Mouse (Mus musculus): ENCODE data around the gene Hspa4. TPM values are rescaled to one million over a fixed set of nuclear protein-coding genes. Genes with fewer than 3 reads are reported as not detected.
"Not testable (repeated sequence)": the region's sequence is repeated elsewhere in the genome, so short reads cannot be mapped to it uniquely, and the experiment has no call there.

The Hspa4 gene
- polyA plus RNA-seq (2016; fragmentation: Nextera tagmentation; extraction: Ambion mirVana), result 103 and 110 TPM in 2 replicates

GRCm38 (mm10) chr11:53300330-53301166 is at the start of gene Hspa4:
Hspa4 (minus strand) TSS chr11:53300457.
- H3K27me3 ChIP-seq, result no peaks in the 10 kb centered on the region
- peak within 1 kb of the TSS; percentile 98 for H3K27ac ChIP-seq
- H3K4me1 ChIP-seq, result peaks cover 22% of the 10 kb centered on the region
- ATAC-seq (ENCODE audit: insufficient number of reproducible peaks, insufficient read depth, low FRiP score, low TSS enrichment), result peak; percentile 97
- WGBS, result under 1% methylated on average over 58 of the region's 58 CpGs
- H3K36me3 ChIP-seq, result 0 out of 2 replicates have a peak, but pooled peaks cover 8% of the 10 kb centered on the region
- no peaks in the 10 kb centered on the region for H3K9me3 ChIP-seq
- H3K4me2 ChIP-seq (replicated peaks), result peak within 1 kb of the TSS; percentile 73
- peak within 1 kb of the TSS; percentile 99 for H3K4me3 ChIP-seq
- peak within 1 kb of the TSS; percentile 99 for H3K9ac ChIP-seq

DNA sequence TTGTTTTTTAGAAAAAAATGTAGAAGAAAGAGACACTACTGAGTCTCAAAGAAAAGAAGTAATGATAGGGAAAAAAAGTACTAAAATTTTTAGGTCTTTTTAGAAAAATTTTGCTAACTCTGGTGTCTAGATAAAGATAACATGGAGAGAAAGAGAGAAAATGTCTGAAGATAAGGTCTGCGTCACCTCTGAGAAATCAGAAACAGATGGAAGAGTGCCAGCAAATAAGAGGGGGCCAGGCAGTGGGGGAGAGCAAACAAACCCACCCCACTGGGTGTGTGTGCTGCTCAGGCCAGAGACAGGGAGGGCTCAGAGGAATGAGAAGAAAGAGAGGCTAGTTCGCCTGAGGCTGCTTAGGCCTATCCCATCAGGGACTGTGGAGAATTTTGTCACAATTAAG is 45.5 kb upstream of the Hspa4 start:
- Histone ChIP-seq H3K9ac (no peak overlapping the region), H3K4me3 (no peak overlapping the region), H3K36me3 (no peaks in the 10 kb centered on the region), H3K4me2 (replicated peaks) (no peak overlapping the region), H3K27ac (no peak overlapping the region), H3K27me3 (no peaks in the 10 kb centered on the region), H3K9me3 (no peaks in the 10 kb centered on the region), H3K4me1 (0 out of 2 replicates have a peak, but pooled peaks cover 2% of the 10 kb centered on the region)
- 31% methylated on average over 2 of the region's 2 CpGs for WGBS
- ATAC-seq (ENCODE audit: insufficient number of reproducible peaks, insufficient read depth, low FRiP score, low TSS enrichment), result no peak

DNA sequence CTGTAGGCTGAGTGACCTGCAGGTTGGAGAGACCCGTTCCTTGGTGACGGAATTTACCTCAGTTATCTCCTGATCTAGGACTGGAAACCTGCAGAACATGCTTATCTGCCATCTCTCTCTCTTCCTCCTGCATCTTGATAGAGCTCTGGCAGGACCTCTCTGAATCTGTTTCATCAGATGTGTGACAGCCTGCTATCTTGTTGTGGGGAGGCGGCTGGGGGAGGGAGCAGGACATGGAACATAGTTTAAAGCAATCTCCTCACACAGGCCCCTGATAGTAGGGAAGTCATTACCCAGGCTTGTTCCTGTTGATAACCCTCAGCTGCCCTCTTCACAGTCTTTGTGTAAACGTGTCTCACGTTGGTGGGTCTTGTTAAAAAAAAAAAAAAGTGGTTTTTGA is 45.1 kb upstream of the Hspa4 start:
- 22% methylated on average over 5 of the region's 5 CpGs for WGBS
- no peak overlapping the region for H3K4me2 ChIP-seq (replicated peaks)
- no peak for ATAC-seq (ENCODE audit: insufficient number of reproducible peaks, insufficient read depth, low FRiP score, low TSS enrichment)
- no peaks in the 10 kb centered on the region for H3K9me3 ChIP-seq
- H3K9ac ChIP-seq, result no peak overlapping the region
- H3K4me1 ChIP-seq, result 0 out of 2 replicates have a peak, but pooled peaks cover 2% of the 10 kb centered on the region
- H3K36me3 ChIP-seq, result no peaks in the 10 kb centered on the region
- H3K4me3 ChIP-seq, result no peak overlapping the region
- H3K27ac ChIP-seq, result no peak overlapping the region
- H3K27me3 ChIP-seq, result no peaks in the 10 kb centered on the region

DNA sequence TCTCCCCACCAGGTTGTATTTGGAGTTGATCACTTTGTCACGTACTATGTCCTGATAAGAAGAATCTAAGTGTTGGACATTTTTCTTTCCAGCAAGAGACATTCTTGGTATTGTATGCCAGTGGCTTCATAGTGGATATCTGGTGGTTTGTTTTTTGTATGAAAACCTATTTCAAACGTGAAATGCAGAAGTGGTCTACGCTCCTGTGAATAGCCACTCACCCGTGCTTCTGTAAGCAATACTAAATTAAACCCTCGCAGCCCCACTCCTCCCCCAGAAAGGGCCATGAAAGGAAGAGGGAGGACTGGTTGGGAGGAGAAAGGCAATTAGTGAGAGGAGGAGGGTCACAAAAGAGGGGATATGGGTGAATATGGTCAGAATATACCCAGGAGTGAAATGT is 42.5 kb upstream of the Hspa4 start:
- H3K36me3 ChIP-seq, result no peaks in the 10 kb centered on the region
- no peak overlapping the region for H3K4me2 ChIP-seq (replicated peaks)
- 0 out of 2 replicates have a peak, but pooled peaks cover 2% of the 10 kb centered on the region for H3K4me1 ChIP-seq
- 61% methylated on average over 5 of the region's 5 CpGs for WGBS
- no peak overlapping the region for H3K9ac ChIP-seq
- no peaks in the 10 kb centered on the region for H3K27me3 ChIP-seq
- H3K4me3 ChIP-seq, result no peak overlapping the region
- H3K27ac ChIP-seq, result no peak overlapping the region
- no peak for ATAC-seq (ENCODE audit: insufficient number of reproducible peaks, insufficient read depth, low FRiP score, low TSS enrichment)
- no peaks in the 10 kb centered on the region for H3K9me3 ChIP-seq

GRCm38 (mm10) chr11:53341019-53341418 is 40.8 kb upstream of the Hspa4 start:
- H3K27me3 ChIP-seq, result not testable (repeated sequence)

GRCm38 (mm10) chr11:53337684-53338083 is 37.4 kb upstream of the Hspa4 start:
- no peak overlapping the region for H3K9ac ChIP-seq
- H3K4me2 ChIP-seq (replicated peaks), result no peak overlapping the region
- H3K27ac ChIP-seq, result no peak overlapping the region
- WGBS, result 59% methylated on average over 8 of the region's 8 CpGs
- ATAC-seq (ENCODE audit: insufficient number of reproducible peaks, insufficient read depth, low FRiP score, low TSS enrichment), result no peak
- peaks cover 3% of the 10 kb centered on the region for H3K36me3 ChIP-seq
- H3K9me3 ChIP-seq, result no peaks in the 10 kb centered on the region
- H3K4me1 ChIP-seq, result no peaks in the 10 kb centered on the region
- H3K4me3 ChIP-seq, result no peak overlapping the region
- no peaks in the 10 kb centered on the region for H3K27me3 ChIP-seq

More at GRCm38 (mm10) chr11:53341019-53341418, 40.8 kb upstream of the Hspa4 start:
- H3K36me3 ChIP-seq; H3K4me2 ChIP-seq (replicated peaks); H3K9me3 ChIP-seq; H3K4me3 ChIP-seq; ATAC-seq (ENCODE audit: insufficient number of reproducible peaks, insufficient read depth, low FRiP score, low TSS enrichment); H3K9ac ChIP-seq; H3K4me1 ChIP-seq; H3K27ac ChIP-seq: not testable (repeated sequence)
- WGBS, result 92% methylated on average over 10 of the region's 10 CpGs

DNA sequence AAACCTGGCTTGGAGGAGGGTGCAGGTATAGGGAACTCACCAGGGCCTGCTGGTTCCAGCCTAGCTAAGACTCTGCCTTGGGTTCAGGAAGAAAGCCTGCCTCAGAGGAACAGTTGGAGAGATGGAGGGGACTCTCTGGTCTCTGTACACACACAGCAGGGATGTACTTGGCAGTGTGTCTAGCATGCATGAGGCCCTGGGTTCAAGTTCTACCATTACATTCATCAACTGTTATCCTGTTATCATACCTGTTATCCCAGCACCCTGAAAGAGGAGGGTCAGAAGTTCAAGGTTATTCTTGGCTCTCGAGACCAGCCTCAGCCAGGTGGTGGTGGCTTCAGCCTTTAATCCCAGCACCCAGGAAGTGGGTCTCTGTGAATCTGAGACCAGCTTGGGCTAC is 36.7 kb upstream of the Hspa4 start:
- 73% methylated on average over 1 of the region's 1 CpGs for WGBS
- Histone ChIP-seq H3K27me3 (no peaks in the 10 kb centered on the region), H3K4me1 (no peaks in the 10 kb centered on the region), H3K36me3 (peaks cover 9% of the 10 kb centered on the region), H3K9ac (no peak overlapping the region), H3K27ac (no peak overlapping the region), H3K4me3 (no peak overlapping the region), H3K4me2 (replicated peaks) (no peak overlapping the region), H3K9me3 (no peaks in the 10 kb centered on the region)
- no peak for ATAC-seq (ENCODE audit: insufficient number of reproducible peaks, insufficient read depth, low FRiP score, low TSS enrichment)

GRCm38 (mm10) chr11:53336182-53336571 is 35.9 kb upstream of the Hspa4 start:
- H3K9ac ChIP-seq, result no peak overlapping the region
- H3K27me3 ChIP-seq, result no peaks in the 10 kb centered on the region
- no peaks in the 10 kb centered on the region for H3K4me1 ChIP-seq
- no peaks in the 10 kb centered on the region for H3K9me3 ChIP-seq
- no peak overlapping the region for H3K4me3 ChIP-seq
- no peak for ATAC-seq (ENCODE audit: insufficient number of reproducible peaks, insufficient read depth, low FRiP score, low TSS enrichment)
- peaks cover 16% of the 10 kb centered on the region for H3K36me3 ChIP-seq
- no peak overlapping the region for H3K4me2 ChIP-seq (replicated peaks)
- no peak overlapping the region for H3K27ac ChIP-seq

GRCm38 (mm10) chr11:53335505-53336181 is 35.4 kb upstream of the Hspa4 start:
- no peak for ATAC-seq (ENCODE audit: insufficient number of reproducible peaks, insufficient read depth, low FRiP score, low TSS enrichment)
- no peaks in the 10 kb centered on the region for H3K27me3 ChIP-seq
- 49% methylated on average over 3 of the region's 3 CpGs for WGBS
- no peak overlapping the region for H3K4me3 ChIP-seq
- no peak overlapping the region for H3K4me2 ChIP-seq (replicated peaks)
- no peak overlapping the region for H3K9ac ChIP-seq
- no peaks in the 10 kb centered on the region for H3K9me3 ChIP-seq
- no peaks in the 10 kb centered on the region for H3K4me1 ChIP-seq
- H3K27ac ChIP-seq, result no peak overlapping the region
- H3K36me3 ChIP-seq, result peaks cover 21% of the 10 kb centered on the region

- Histone ChIP-seq H3K36me3 (peaks cover 49% of the 10 kb centered on the region), H3K27me3 (no peaks in the 10 kb centered on the region), H3K4me3 (no peak overlapping the region), H3K4me2 (replicated peaks) (no peak overlapping the region), H3K9me3 (no peaks in the 10 kb centered on the region), H3K27ac (no peak overlapping the region), H3K9ac (no peak overlapping the region), H3K4me1 (no peaks in the 10 kb centered on the region)
- ATAC-seq (ENCODE audit: insufficient number of reproducible peaks, insufficient read depth, low FRiP score, low TSS enrichment), result no peak
- 85% methylated on average over 14 of the region's 14 CpGs for WGBS
These were observed 31.9 kb upstream of the Hspa4 start for GRCm38 (mm10) chr11:53332076-53332680.

DNA sequence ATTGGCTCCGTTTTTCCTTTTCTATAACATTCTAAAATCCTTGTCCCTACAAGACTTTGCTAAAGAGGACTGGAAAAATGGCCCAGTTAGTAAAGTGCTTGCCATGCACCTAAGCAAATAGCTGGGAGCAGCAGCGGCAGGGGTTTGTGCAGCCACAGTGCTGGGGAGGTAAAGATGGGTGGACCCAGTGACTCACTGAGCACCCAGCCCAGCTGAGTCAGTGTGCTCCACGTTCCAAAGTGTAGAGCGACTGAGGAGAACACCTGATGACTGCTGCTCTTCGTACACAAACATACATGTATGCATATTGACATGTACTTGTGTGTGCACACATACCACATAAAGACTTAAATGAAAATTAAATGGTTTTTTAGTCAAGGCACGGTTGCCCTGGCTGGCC is 30.9 kb upstream of the Hspa4 start:
- Histone ChIP-seq H3K27me3 (no peaks in the 10 kb centered on the region), H3K4me2 (replicated peaks) (no peak overlapping the region), H3K4me1 (no peaks in the 10 kb centered on the region), H3K9ac (no peak overlapping the region), H3K4me3 (no peak overlapping the region), H3K27ac (no peak overlapping the region), H3K36me3 (peaks cover 52% of the 10 kb centered on the region), H3K9me3 (no peaks in the 10 kb centered on the region)
- WGBS, result 95% methylated on average over 6 of the region's 6 CpGs
- ATAC-seq (ENCODE audit: insufficient number of reproducible peaks, insufficient read depth, low FRiP score, low TSS enrichment), result no peak

- no peak overlapping the region for H3K27ac ChIP-seq
- H3K4me2 ChIP-seq (replicated peaks), result no peak overlapping the region
- ATAC-seq (ENCODE audit: insufficient number of reproducible peaks, insufficient read depth, low FRiP score, low TSS enrichment), result no peak
- no peak overlapping the region for H3K9ac ChIP-seq
- peaks cover 52% of the 10 kb centered on the region for H3K36me3 ChIP-seq
- 81% methylated on average over 7 of the region's 7 CpGs for WGBS
- no peak overlapping the region for H3K4me3 ChIP-seq
- H3K9me3 ChIP-seq, result no peaks in the 10 kb centered on the region
- peaks cover 5% of the 10 kb centered on the region for H3K4me1 ChIP-seq
- H3K27me3 ChIP-seq, result no peaks in the 10 kb centered on the region
These were observed 30.1 kb upstream of the Hspa4 start for GRCm38 (mm10) chr11:53330325-53330724.
